27 mouse cellular contexts compared by ENCODE assay signal in genomic region chr11:69356544-69356943, GRCm38 (mm10). TPM values are rescaled to one million over a fixed set of nuclear protein-coding genes. Genes with fewer than 3 reads are reported as not detected.
"Had no signal": no experiment of that assay in that cellular context is flagged by ENCODE, and none has a peak within 500 bp of the region (broad histone marks: within the 10 kb centered on the region; RNA-seq: fewer than 3 reads in every experiment).

No protein-coding gene starts in this region.

- DNase-seq: cerebellum, adult 8-10 months; cerebellum, adult 9-10 months; cerebellum, adult 9-11 months; cerebellum, postnatal 10 days; cerebellum, postnatal 14 days; cerebellum, postnatal 25 days; cerebellum, postnatal 36 days; embryo, embryonic 11 days; forebrain, postnatal 0 days; gastrocnemius, adult 2 months; gastrocnemius, postnatal 10 days; gastrocnemius, postnatal 14 days; gastrocnemius, postnatal 25 days; gastrocnemius, postnatal 36 days; heart, adult 11 months; heart, adult 18-20 months; heart, adult 2 months had no signal

- H3K9ac ChIP-seq: embryonic facial prominence, embryonic 12.5 days; embryonic facial prominence, embryonic 13.5 days; embryonic facial prominence, embryonic 15.5 days; forebrain, embryonic 12.5 days; forebrain, embryonic 13.5 days; forebrain, embryonic 15.5 days; forebrain, postnatal 0 days had no signal

- H3K9me3 ChIP-seq: embryonic facial prominence, embryonic 10.5 days; embryonic facial prominence, embryonic 12.5 days; embryonic facial prominence, embryonic 13.5 days; embryonic facial prominence, embryonic 15.5 days; forebrain, embryonic 10.5 days; forebrain, embryonic 12.5 days; forebrain, embryonic 13.5 days; forebrain, embryonic 15.5 days had no signal

- H3K4me2 ChIP-seq: embryonic facial prominence, embryonic 12.5 days; embryonic facial prominence, embryonic 13.5 days; embryonic facial prominence, embryonic 15.5 days; forebrain, embryonic 12.5 days; forebrain, embryonic 13.5 days; forebrain, embryonic 15.5 days had no signal

- H3K4me3 ChIP-seq: embryonic facial prominence, embryonic 10.5 days; embryonic facial prominence, embryonic 12.5 days; embryonic facial prominence, embryonic 13.5 days; embryonic facial prominence, embryonic 15.5 days; erythroblast, embryonic 14.5 days; forebrain, embryonic 10.5 days; forebrain, embryonic 12.5 days; forebrain, embryonic 13.5 days; forebrain, embryonic 15.5 days; gastrocnemius, adult 2 months; heart, adult 2 months had no signal

- H3K4me1 ChIP-seq: embryonic facial prominence, embryonic 12.5 days; embryonic facial prominence, embryonic 13.5 days; forebrain, embryonic 12.5 days; forebrain, embryonic 13.5 days; forebrain, embryonic 15.5 days had no signal

- H3K27ac ChIP-seq: embryonic facial prominence, embryonic 10.5 days; embryonic facial prominence, embryonic 12.5 days; embryonic facial prominence, embryonic 13.5 days; embryonic facial prominence, embryonic 15.5 days; forebrain, embryonic 10.5 days; forebrain, embryonic 12.5 days; forebrain, embryonic 13.5 days; forebrain, embryonic 15.5 days; gastrocnemius, adult 2 months; heart, adult 2 months had no signal

- ATAC-seq: forebrain, embryonic 13.5 days; forebrain, embryonic 14.5 days; forebrain, embryonic 15.5 days; forebrain, postnatal 0 days had no signal

- H3K27me3 ChIP-seq: embryonic facial prominence, embryonic 12.5 days; embryonic facial prominence, embryonic 13.5 days; embryonic facial prominence, embryonic 15.5 days; forebrain, embryonic 12.5 days; forebrain, embryonic 13.5 days; forebrain, embryonic 15.5 days had no signal

RNA-seq across cellular contexts. Expression of gene Kcnab3, which starts 30.5 kb away (rescaled TPM):
- polyA plus RNA-seq: erythroblast, embryonic 14.5 days had no signal
